Mouse (Mus musculus) hindbrain, embryonic 15.5 days (tissue): Measurements from ENCODE around the gene Gabra1. TPM values are rescaled to one million over a fixed set of nuclear protein-coding genes. Genes with fewer than 3 reads are reported as not detected.

Experiments
- ATAC-seq: fragments of 200-750 bp; cut with Nextera tagmentation; 2 replicates; pipeline ENCODE4 v1.8.0; 2017; ENCODE audit warnings: low read depth, moderate number of reproducible peaks, moderate TSS enrichment; ENCODE audit not compliant: low FRiP score
- H3K27ac ChIP-seq: fragments of 300-500 bp; sonication (generic); replicated peaks from 2 replicates; pipeline ENCODE4 v1.5.1; 2015; ENCODE audit warnings: mild to moderate bottlenecking, inconsistent platforms
- H3K27me3 ChIP-seq: fragments of 300-500 bp; sonication (generic); 2 replicates; pipeline ENCODE4 v1.6.1; 2015; ENCODE audit warnings: control low read depth, inconsistent platforms
- H3K36me3 ChIP-seq: fragments of 300-500 bp; sonication (generic); 2 replicates; pipeline ENCODE4 v1.6.1; 2015; ENCODE audit warnings: control low read depth, inconsistent platforms
- H3K4me1 ChIP-seq: fragments of 300-500 bp; sonication (generic); replicated peaks from 2 replicates; pipeline ENCODE4 v1.6.1; 2015; ENCODE audit warnings: control low read depth, inconsistent platforms
- H3K4me2 ChIP-seq: fragments of 300-500 bp; sonication (generic); 2 replicates; pipeline ENCODE4 v1.6.1; 2015; ENCODE audit warnings: moderate library complexity, mild to moderate bottlenecking, inconsistent platforms
- H3K4me3 ChIP-seq: fragments of 300-500 bp; sonication (generic); 2 replicates; pipeline ENCODE4 v1.5.1; 2015; ENCODE audit warnings: mild to moderate bottlenecking, inconsistent platforms
- H3K9ac ChIP-seq: fragments of 300-500 bp; sonication (generic); 2 replicates; pipeline ENCODE4 v1.6.1; 2015; ENCODE audit warnings: inconsistent platforms
- H3K9me3 ChIP-seq: fragments of 300-500 bp; sonication (generic); 2 replicates; pipeline ENCODE4 v1.6.1; 2016; ENCODE audit warnings: control low read depth, inconsistent platforms
- WGBS: fragments of 180-500 bp; shearing (Covaris S2); methylation state at CpG from one replicate; pipeline ENCODE4 v1.1.7; 2015; 5-methylcytosine and 5-hydroxymethylcytosine counted together
- polyA plus RNA-seq: library from polyadenylated mRNA; unstranded; fragments of >200 nt; fragmentation: Nextera tagmentation; extraction: Ambion mirVana; gene quantifications from 2 replicates; pipeline ENCODE4 v1.2.1, GENCODE M21; 2015

The Gabra1 gene
- polyA plus RNA-seq: 19.0 and 19.3 TPM in 2 replicates

DNA sequence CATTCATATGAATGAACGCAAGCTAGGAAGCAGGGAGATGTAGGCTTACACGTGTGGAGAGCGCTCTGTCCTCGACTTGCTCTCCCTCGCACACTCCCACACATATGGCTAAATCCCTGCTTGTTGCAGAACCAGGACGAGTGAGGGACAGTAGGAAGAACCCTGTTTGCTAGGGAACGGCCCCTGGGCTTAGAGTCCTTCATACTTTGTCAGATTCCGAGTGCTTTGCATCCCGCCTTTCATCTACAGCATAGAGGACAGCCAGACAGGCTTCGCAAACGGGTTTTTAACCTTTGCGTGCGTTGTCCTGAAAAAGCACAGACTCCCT, at the start of gene Gabra1:
Gabra1 (minus strand) TSS at position 106 of the 328 bp plus-strand sequence.
- ATAC-seq: peak; percentile 79
- under 1% methylated on average over 13 of the region's 13 CpGs for WGBS
- peak within 1 kb of the TSS; percentile 91 for H3K4me2 ChIP-seq

GRCm38 (mm10) chr11:42181973-42182824, 531 bp downstream of the Gabra1 start:
- Histone ChIP-seq H3K36me3 (no peaks in the 10 kb centered on the region), H3K9me3 (no peaks in the 10 kb centered on the region), H3K27me3 (no peaks in the 10 kb centered on the region), H3K4me3 (peak overlapping the region; percentile 53), H3K4me1 (peaks cover 12% of the 10 kb centered on the region; the same call in 1 of the 2 replicates), H3K4me2 (peak overlapping the region; percentile 91), H3K9ac (peak overlapping the region; percentile 78), H3K27ac (peak overlapping the region; percentile 86)
- ATAC-seq: peak; percentile 92
- under 1% methylated on average over 35 of the region's 35 CpGs for WGBS

More for the DNA sequence above, at the start of gene Gabra1:
- Histone ChIP-seq H3K4me1 (peaks cover 12% of the 10 kb centered on the region; the same call in 1 of the 2 replicates), H3K9ac (peak within 1 kb of the TSS; percentile 78), H3K36me3 (no peaks in the 10 kb centered on the region), H3K27me3 (no peaks in the 10 kb centered on the region), H3K9me3 (no peaks in the 10 kb centered on the region), H3K27ac (peak within 1 kb of the TSS; percentile 86), H3K4me3 (peak within 1 kb of the TSS; percentile 53)

- Histone ChIP-seq H3K4me2 (peak overlapping the region; percentile 91), H3K9me3 (no peaks in the 10 kb centered on the region), H3K36me3 (no peaks in the 10 kb centered on the region), H3K27ac (peak overlapping the region; percentile 86), H3K4me3 (peak overlapping the region; percentile 53), H3K9ac (peak overlapping the region; percentile 78), H3K27me3 (no peaks in the 10 kb centered on the region), H3K4me1 (peaks cover 12% of the 10 kb centered on the region; the same call in 1 of the 2 replicates)
- 0 out of 2 replicates have a peak, but pooled peaks have one; percentile 28 for ATAC-seq
- WGBS: 24% methylated on average over 5 of the region's 5 CpGs
These were observed 1.3 kb downstream of the Gabra1 start for GRCm38 (mm10) chr11:42181426-42181825.

GRCm38 (mm10) chr11:42179535-42179934, 3.2 kb downstream of the Gabra1 start:
- Histone ChIP-seq H3K4me2 (peak overlapping the region; percentile 42), H3K27me3 (no peaks in the 10 kb centered on the region), H3K9ac (no peak overlapping the region), H3K27ac (no peak overlapping the region), H3K36me3 (no peaks in the 10 kb centered on the region), H3K4me3 (peak overlapping the region; percentile 9), H3K4me1 (peaks cover 12% of the 10 kb centered on the region; the same call in 1 of the 2 replicates), H3K9me3 (no peaks in the 10 kb centered on the region)
- no peak for ATAC-seq
- 83% methylated on average over 5 of the region's 5 CpGs for WGBS

DNA sequence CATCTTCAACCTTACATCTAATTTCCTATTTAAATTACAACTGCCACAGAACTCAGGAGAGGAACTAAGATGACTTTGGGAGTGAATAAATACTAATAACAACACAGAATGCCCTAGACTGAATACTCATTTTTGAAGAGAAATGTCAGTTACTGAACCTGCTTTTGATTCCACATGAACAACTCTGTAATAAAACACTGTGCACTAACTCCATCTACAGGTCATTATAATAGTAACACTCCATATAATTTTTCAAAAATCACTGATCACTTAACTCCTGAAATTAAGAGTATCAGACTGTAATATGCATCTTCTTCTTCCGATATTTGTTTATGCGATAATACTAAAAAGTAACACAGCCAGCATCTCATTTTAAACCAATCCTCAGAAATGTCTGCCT, 4.4 kb downstream of the Gabra1 start:
- ATAC-seq: no peak
- Histone ChIP-seq H3K27me3 (no peaks in the 10 kb centered on the region), H3K36me3 (no peaks in the 10 kb centered on the region), H3K9me3 (no peaks in the 10 kb centered on the region), H3K9ac (no peak overlapping the region), H3K4me2 (peak overlapping the region; percentile 14; the same call in 1 of the 2 replicates), H3K4me1 (peaks cover 10% of the 10 kb centered on the region; the same call in 1 of the 2 replicates), H3K4me3 (no peak overlapping the region), H3K27ac (no peak overlapping the region)
- 93% methylated on average over 2 of the region's 2 CpGs for WGBS

DNA sequence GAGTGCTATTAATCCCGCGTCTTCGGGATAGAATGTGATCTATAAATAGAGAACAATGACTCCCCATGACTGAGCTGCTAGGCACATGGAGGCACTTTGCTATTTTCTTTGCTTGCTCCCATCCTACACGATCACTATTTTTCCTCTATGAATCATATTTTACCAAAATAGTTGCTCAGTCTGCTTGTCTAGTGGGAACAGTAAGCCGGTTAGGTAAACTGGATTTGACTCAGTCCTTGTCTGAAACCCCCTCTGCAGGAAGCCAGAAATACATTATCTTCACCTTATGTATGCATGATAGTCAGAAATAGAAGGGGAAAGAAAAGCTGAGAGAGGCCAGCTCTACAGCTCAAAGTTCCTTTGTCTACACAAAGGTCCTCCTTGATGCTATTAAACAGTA, 31.3 kb downstream of the Gabra1 start:
- WGBS: 91% methylated on average over 5 of the region's 5 CpGs
- no peak overlapping the region for H3K4me3 ChIP-seq
- ATAC-seq: no peak
- no peaks in the 10 kb centered on the region for H3K9me3 ChIP-seq
- no peaks in the 10 kb centered on the region for H3K27me3 ChIP-seq
- H3K4me1 ChIP-seq: no peaks in the 10 kb centered on the region
- H3K27ac ChIP-seq: no peak overlapping the region
- H3K9ac ChIP-seq: no peak overlapping the region
- peaks cover 6% of the 10 kb centered on the region; the same call in 1 of the 2 replicates for H3K36me3 ChIP-seq
- H3K4me2 ChIP-seq: no peak overlapping the region

- no peak for ATAC-seq
- Histone ChIP-seq H3K4me1 (no peaks in the 10 kb centered on the region), H3K36me3 (no peaks in the 10 kb centered on the region), H3K27me3 (no peaks in the 10 kb centered on the region), H3K4me3 (no peak overlapping the region), H3K4me2 (no peak overlapping the region), H3K9me3 (no peaks in the 10 kb centered on the region), H3K9ac (no peak overlapping the region), H3K27ac (no peak overlapping the region)
- WGBS: 95% methylated on average over 1 of the region's 1 CpGs
These were observed 65.8 kb downstream of the Gabra1 start for GRCm38 (mm10) chr11:42116931-42117330.

DNA sequence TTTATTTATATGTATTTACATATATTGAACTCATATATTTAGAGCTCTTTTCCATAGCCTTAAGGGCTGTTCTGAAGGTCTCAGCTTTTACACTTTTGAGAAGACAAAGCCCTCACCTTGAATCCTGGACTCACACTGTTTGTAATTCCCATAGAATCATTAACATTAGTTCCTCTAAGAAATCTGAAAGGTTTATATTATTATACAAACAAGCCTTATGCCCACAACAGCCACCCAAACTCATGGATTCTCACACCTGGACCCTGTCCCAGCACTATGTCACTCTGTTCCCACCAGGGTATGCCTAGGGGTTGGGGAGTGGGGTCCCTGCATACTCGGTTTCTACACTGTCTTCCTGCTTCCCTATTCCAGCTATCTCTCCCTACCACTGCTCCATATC, 72.7 kb downstream of the Gabra1 start:
- no peak for ATAC-seq
- H3K9ac ChIP-seq: no peak overlapping the region
- 0 out of 2 replicates have a peak, but pooled peaks cover 3% of the 10 kb centered on the region for H3K9me3 ChIP-seq
- no peak overlapping the region for H3K27ac ChIP-seq
- H3K4me3 ChIP-seq: no peak overlapping the region
- no peaks in the 10 kb centered on the region for H3K27me3 ChIP-seq
- no peaks in the 10 kb centered on the region for H3K36me3 ChIP-seq
- H3K4me1 ChIP-seq: no peaks in the 10 kb centered on the region
- no peak overlapping the region for H3K4me2 ChIP-seq
- WGBS: 71% methylated on average over 1 of the region's 1 CpGs

DNA sequence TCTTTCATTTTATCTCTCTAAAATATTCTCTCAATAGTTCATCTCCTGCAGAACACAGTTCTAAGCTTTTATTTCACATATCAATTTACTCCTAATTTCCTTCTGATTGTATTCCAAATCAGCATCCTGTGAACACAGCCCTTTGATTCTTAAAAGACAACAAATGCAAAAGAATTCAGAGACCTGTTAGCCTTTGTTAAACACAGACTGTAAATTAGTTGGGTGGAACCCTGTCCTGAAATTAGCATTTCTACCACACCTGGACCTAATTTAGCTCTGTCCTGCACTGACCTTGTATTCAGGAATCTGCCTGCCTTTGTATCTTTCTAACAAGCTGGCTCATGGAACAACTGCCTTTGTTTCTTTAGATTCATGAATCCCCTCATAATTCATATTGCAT, 73.1 kb downstream of the Gabra1 start:
- Histone ChIP-seq H3K4me2 (no peak overlapping the region), H3K4me3 (no peak overlapping the region), H3K4me1 (no peaks in the 10 kb centered on the region), H3K9ac (no peak overlapping the region), H3K27ac (no peak overlapping the region), H3K9me3 (0 out of 2 replicates have a peak, but pooled peaks cover 3% of the 10 kb centered on the region), H3K27me3 (no peaks in the 10 kb centered on the region), H3K36me3 (no peaks in the 10 kb centered on the region)
- ATAC-seq: no peak

GRCm38 (mm10) chr11:42095556-42095955, 87.2 kb downstream of the Gabra1 start:
- Histone ChIP-seq H3K4me3 (no peak overlapping the region), H3K36me3 (no peaks in the 10 kb centered on the region), H3K9me3 (no peaks in the 10 kb centered on the region), H3K27me3 (no peaks in the 10 kb centered on the region), H3K4me2 (no peak overlapping the region), H3K9ac (no peak overlapping the region), H3K4me1 (no peaks in the 10 kb centered on the region), H3K27ac (no peak overlapping the region)
- no peak for ATAC-seq
- WGBS: 92% methylated on average over 2 of the region's 2 CpGs
